Mouse (Mus musculus): ENCODE data around the gene Gm49321.

The Gm49321 gene

GRCm38 (mm10) chr12:73939542-73939941, 2.1 kb downstream of the Gm49321 start:
- intact Hi-C loops (cut with DNase I): loop anchor here (5.0 kb wide), 1 partner anchor 38 kb away; no protein-coding TSS in a partner anchor

- intact Hi-C loops (cut with DNase I): no loop called here
Observed at GRCm38 (mm10) chr12:73948415-73948814, 11.0 kb downstream of the Gm49321 start.

- intact Hi-C loops (cut with DNase I): no loop called here
Observed at GRCm38 (mm10) chr12:73949318-73950058, 12.0 kb downstream of the Gm49321 start.

- intact Hi-C loops (cut with DNase I): no loop called here
Observed at GRCm38 (mm10) chr12:73952879-73953278, 15.4 kb downstream of the Gm49321 start.

- intact Hi-C loops (cut with DNase I): no loop called here
Observed at GRCm38 (mm10) chr12:73953420-73954186, 16.1 kb downstream of the Gm49321 start.

GRCm38 (mm10) chr12:73954785-73955184, 17.3 kb downstream of the Gm49321 start:
- intact Hi-C loops (cut with DNase I): no loop called here

- intact Hi-C loops (cut with DNase I): no loop called here
Observed at GRCm38 (mm10) chr12:73957676-73958075, 20.2 kb downstream of the Gm49321 start.

GRCm38 (mm10) chr12:73958830-73959229, 21.4 kb downstream of the Gm49321 start:
- intact Hi-C loops (cut with DNase I): no loop called here

- intact Hi-C loops (cut with DNase I): no loop called here
Observed at GRCm38 (mm10) chr12:73964291-73965281, 27.1 kb downstream of the Gm49321 start, which contains the start of gene Snapc1. Gene Snapc1 (plus strand): TSS chr12:73964481.

GRCm38 (mm10) chr12:73969142-73969541, 31.7 kb downstream of the Gm49321 start:
- intact Hi-C loops (cut with DNase I): no loop called here

- intact Hi-C loops (cut with DNase I): no loop called here
Observed at GRCm38 (mm10) chr12:73974584-73974983, 37.1 kb downstream of the Gm49321 start.

- intact Hi-C loops (cut with DNase I): loop anchor here (5.0 kb wide), 1 partner anchor 41 kb away; the partner anchor contains the start of gene Gm49321
Observed at GRCm38 (mm10) chr12:73978144-73978543, 40.7 kb downstream of the Gm49321 start.

- intact Hi-C loops (cut with DNase I): loop anchor here (5.0 kb wide), 1 partner anchor 42 kb away; the partner anchor contains the start of gene Gm49321
Observed at GRCm38 (mm10) chr12:73979667-73980066, 42.2 kb downstream of the Gm49321 start.

- intact Hi-C loops (cut with DNase I): no loop called here
Observed at GRCm38 (mm10) chr12:73982533-73982932, 45.1 kb downstream of the Gm49321 start.

- intact Hi-C loops (cut with DNase I): loop anchor here (5.0 kb wide), 1 partner anchor 279 kb away; no protein-coding TSS in a partner anchor
Observed at GRCm38 (mm10) chr12:73986299-73986698, 48.8 kb downstream of the Gm49321 start.

GRCm38 (mm10) chr12:73988393-73989008, 51.0 kb downstream of the Gm49321 start:
- intact Hi-C loops (cut with DNase I): loop anchor here (5.0 kb wide), 1 partner anchor 281 kb away; no protein-coding TSS in a partner anchor

GRCm38 (mm10) chr12:73989594-73989993, 52.1 kb downstream of the Gm49321 start:
- intact Hi-C loops (cut with DNase I): loop anchor here (5.0 kb wide), 1 partner anchor 282 kb away; no protein-coding TSS in a partner anchor

GRCm38 (mm10) chr12:73996906-73997296, 59.4 kb downstream of the Gm49321 start:
- intact Hi-C loops (cut with DNase I): no loop called here

GRCm38 (mm10) chr12:73997297-73998127, 60.1 kb downstream of the Gm49321 start, which contains the start of gene Syt16:
Gene Syt16 (plus strand): TSS chr12:73997661.
- intact Hi-C loops (cut with DNase I): no loop called here

Measured in adrenal gland (tissue).